Mouse (Mus musculus) CH12.LX (cell line): ENCODE results near the gene Gm17455. TPM values are rescaled to one million over a fixed set of nuclear protein-coding genes. Genes with fewer than 3 reads are reported as not detected.

Experiments
- DNase-seq: peaks from one replicate; pipeline ENCODE4 v3.0.0-alpha.2; 2013; ENCODE audit errors: extremely low read depth
- H3K27ac ChIP-seq: 2 replicates; pipeline ENCODE4 v1.5.1; 2012; ENCODE audit warnings: low read depth, mild to moderate bottlenecking, control low read depth, moderate library complexity; ENCODE audit not compliant: insufficient read depth
- H3K27me3 ChIP-seq: replicated peaks from 2 replicates; pipeline ENCODE3; 2012; ENCODE audit warnings: inconsistent platforms
- H3K36me3 ChIP-seq, 2 experiments: replicated peaks in 1 of 2; 2 replicates each; pipeline versions ENCODE3 to v1.6.1; 2012; ENCODE audit warnings: inconsistent platforms in 1 of 2, low read length in 1 of 2, mild to moderate bottlenecking in 1 of 2, mixed read lengths in 1 of 2, moderate library complexity in 1 of 2; ENCODE audit not compliant: control insufficient read depth in 1 of 2, insufficient read depth in 1 of 2
- H3K4me1 ChIP-seq, 2 experiments: 2 replicates each; pipeline ENCODE4 v1.6.1; 2012; ENCODE audit warnings: inconsistent platforms in 1 of 2, moderate library complexity in 1 of 2; ENCODE audit not compliant: insufficient read depth in 2 of 2, control insufficient read depth in 1 of 2
- H3K4me2 ChIP-seq: 2 replicates; pipeline ENCODE4 v1.6.1; 2012; ENCODE audit warnings: low read depth, mild to moderate bottlenecking, control low read depth; ENCODE audit not compliant: poor library complexity, insufficient read depth, severe bottlenecking
- H3K4me3 ChIP-seq, 3 experiments: fragments of 150-350 bp in 1 of 3; sonication (generic) in 1 of 3; replicated peaks in 1 of 3; 2 replicates each; pipeline versions ENCODE3 to v1.5.1; 2011 to 2012; ENCODE audit warnings: low read depth in 2 of 3, low read length in 2 of 3, mild to moderate bottlenecking in 2 of 3, moderate library complexity in 2 of 3, control low read depth in 1 of 3, improper control_type of control experiment in 1 of 3, inconsistent platforms in 1 of 3, mixed read lengths in 1 of 3; ENCODE audit not compliant: poor library complexity in 1 of 3
- H3K79me2 ChIP-seq: replicated peaks from 2 replicates; pipeline ENCODE4 v1.6.1; 2012; ENCODE audit warnings: mild to moderate bottlenecking, moderate library complexity; ENCODE audit not compliant: control insufficient read depth, poor library complexity, insufficient read depth, severe bottlenecking; ENCODE audit errors: extremely low read depth
- H3K9ac ChIP-seq: 2 replicates; pipeline ENCODE4 v1.6.1; 2012; ENCODE audit warnings: low read depth, mild to moderate bottlenecking, control low read depth, moderate library complexity; ENCODE audit not compliant: insufficient read depth
- H3K9me3 ChIP-seq: replicated peaks from 2 replicates; pipeline ENCODE3; 2012; ENCODE audit warnings: low read length, inconsistent platforms, mixed read lengths
- ETS1 ChIP-seq: conservative IDR thresholded peaks from 2 replicates; pipeline ENCODE4 v1.6.1; 2012; ENCODE audit warnings: low read depth, mild to moderate bottlenecking, inconsistent platforms, low read length, improper control_type of control experiment, moderate library complexity
- GABPA ChIP-seq: IDR thresholded peaks from 2 replicates; pipeline ENCODE4 v1.6.1; 2012; ENCODE audit warnings: low read depth, low read length, improper control_type of control experiment, inconsistent platforms; ENCODE audit not compliant: insufficient replicate concordance
- HCFC1 ChIP-seq: IDR thresholded peaks from 2 replicates; pipeline ENCODE4 v1.6.1; 2012; ENCODE audit warnings: low read depth, mild to moderate bottlenecking, inconsistent platforms, low read length, improper control_type of control experiment
- IRF4 ChIP-seq: IDR thresholded peaks from 2 replicates; pipeline ENCODE4 v1.6.1; 2014; ENCODE audit warnings: low read depth, mild to moderate bottlenecking, inconsistent platforms, low read length, improper control_type of control experiment
- JUN ChIP-seq: IDR thresholded peaks from 2 replicates; pipeline ENCODE4 v1.6.1; 2011; ENCODE audit warnings: low read depth, mild to moderate bottlenecking, low read length, improper control_type of control experiment, moderate library complexity; ENCODE audit not compliant: insufficient read depth
- JUND ChIP-seq: conservative IDR thresholded peaks from 2 replicates; pipeline ENCODE4 v1.6.1; 2011; ENCODE audit warnings: low read depth, low read length, improper control_type of control experiment
- MAX ChIP-seq: IDR thresholded peaks from 2 replicates; pipeline ENCODE4 v1.6.1; 2011; ENCODE audit warnings: low read length, improper control_type of control experiment
- MXI1 ChIP-seq: IDR thresholded peaks from 2 replicates; pipeline ENCODE4 v1.6.1; 2011; ENCODE audit warnings: mild to moderate bottlenecking, low read depth, low read length, improper control_type of control experiment
- MYC ChIP-seq: IDR thresholded peaks from 2 replicates; pipeline ENCODE4 v1.6.1; 2011; ENCODE audit warnings: low read depth, mild to moderate bottlenecking, improper control_type of control experiment, low read length
- NELFE ChIP-seq: IDR thresholded peaks from 2 replicates; pipeline ENCODE4 v1.6.1; 2011; ENCODE audit warnings: low read depth, low read length, improper control_type of control experiment
- NRF1 ChIP-seq: IDR thresholded peaks from 2 replicates; pipeline ENCODE4 v1.6.1; 2014; ENCODE audit warnings: low read depth, mild to moderate bottlenecking, inconsistent platforms, low read length, improper control_type of control experiment, moderate library complexity
- PAX5 ChIP-seq: IDR thresholded peaks from 2 replicates; pipeline ENCODE4 v1.6.1; 2012; ENCODE audit warnings: low read length, inconsistent platforms, mixed read lengths
- RAD21 ChIP-seq: IDR thresholded peaks from 2 replicates; pipeline ENCODE4 v1.6.1; 2011; ENCODE audit warnings: low read depth, mild to moderate bottlenecking, low read length, improper control_type of control experiment, moderate library complexity
- TCF12 ChIP-seq: IDR thresholded peaks from 2 replicates; pipeline ENCODE4 v1.6.1; 2014; ENCODE audit warnings: low read depth, mild to moderate bottlenecking, inconsistent platforms, low read length, improper control_type of control experiment
- USF1 ChIP-seq: IDR thresholded peaks from 2 replicates; pipeline ENCODE4 v1.6.1; 2014; ENCODE audit warnings: low read depth, mild to moderate bottlenecking, inconsistent platforms, low read length, improper control_type of control experiment
- USF2 ChIP-seq: conservative IDR thresholded peaks from 2 replicates; pipeline ENCODE4 v1.6.1; 2011; ENCODE audit warnings: low read depth, low read length, improper control_type of control experiment
- ZMIZ1 ChIP-seq: IDR thresholded peaks from 2 replicates; pipeline ENCODE4 v1.6.1; 2012; ENCODE audit warnings: low read depth, mild to moderate bottlenecking, inconsistent platforms, low read length, improper control_type of control experiment
- ZNF384 ChIP-seq: IDR thresholded peaks from 2 replicates; pipeline ENCODE4 v1.6.1; 2012; ENCODE audit warnings: low read depth, low read length, improper control_type of control experiment, inconsistent platforms
- dilution Hi-C: fragments of 300-500 bp; cut with MboI; formaldehyde crosslinking; loops from 2 replicates; pipeline ENCODE4 v1.14.3; 2020; ENCODE audit warnings: low sequenced_read_pairs; ENCODE audit not compliant: extremely low pct_unique_long_range_greater_than_20kb, extremely low pct_ligation_motif_present
- in situ Hi-C: fragments of 300-500 bp; cut with MboI; formaldehyde crosslinking; loops from 3 replicates; pipeline ENCODE4 v1.14.3; 2019; ENCODE audit warnings: low sequenced_read_pairs, low pct_ligation_motif_present, low pct_unique_long_range_greater_than_20kb, mixed read lengths
- polyA plus RNA-seq: library from polyadenylated mRNA; unstranded; fragments of >175 nt; gene quantifications from 2 replicates; pipeline ENCODE4 v1.2.1, GENCODE M21; 2012; ENCODE audit warnings: low read depth; ENCODE audit not compliant: insufficient read length
- total RNA-seq, 2 experiments: library from RNA; depleted of rRNA; stranded (reverse); fragments of 300-350 nt in 1 of 2; fragments of >200 nt in 1 of 2; gene quantifications; 2 replicates each; pipeline ENCODE4 v1.2.3; 2012 to 2014

Gm17455 gene
- total and polyA plus RNA-seq, 3 experiments: not detected

DNA sequence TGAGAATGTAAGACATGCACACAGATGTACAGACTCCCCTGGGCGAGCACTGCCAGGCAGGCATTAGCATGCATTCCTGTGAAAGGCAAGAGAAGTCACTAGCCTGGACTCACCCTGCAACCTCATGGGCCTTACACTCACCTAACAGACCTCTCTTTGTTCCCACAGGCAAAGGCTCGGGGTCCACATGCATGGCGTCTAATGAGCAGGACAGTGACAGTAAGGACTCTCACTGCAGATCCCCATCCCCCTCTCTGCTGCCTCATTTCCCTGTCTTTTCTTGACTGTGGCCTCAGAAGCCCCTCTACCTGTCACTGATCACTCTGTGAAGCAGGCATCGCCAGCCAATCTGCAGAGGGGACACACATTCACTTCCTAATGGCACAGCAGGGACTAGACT lies 40.8 kb upstream of the Gm17455 start:
- DNase-seq: no peak
- H3K4me2 ChIP-seq: no peak overlapping the region
- in situ Hi-C loops (no loop called here), dilution Hi-C loops (no loop called here)
- no peak overlapping the region for H3K27ac ChIP-seq
- no peaks in the 10 kb centered on the region for H3K79me2 ChIP-seq
- peaks cover 10 to 15% of the 10 kb centered on the region in 2 experiments for H3K36me3 ChIP-seq
- H3K27me3 ChIP-seq: no peaks in the 10 kb centered on the region
- H3K9me3 ChIP-seq: no peaks in the 10 kb centered on the region
- no peak overlapping the region for H3K9ac ChIP-seq
- no peaks in the 10 kb centered on the region for H3K4me1 ChIP-seq
- no peak overlapping the region for H3K4me3 ChIP-seq
- no peak for TF ChIP-seq USF1
- no peak for TF ChIP-seq ETS1
- no peak for TF ChIP-seq IRF4
- TF ChIP-seq ZNF384: no peak
- no peak for TF ChIP-seq GABPA
- TF ChIP-seq MXI1: no peak
- no peak for TF ChIP-seq TCF12
- no peak for TF ChIP-seq USF2
- TF ChIP-seq JUN: no peak
- no peak for TF ChIP-seq MYC
- TF ChIP-seq NELFE: no peak
- TF ChIP-seq HCFC1: no peak
- TF ChIP-seq ZMIZ1: no peak
- no peak for TF ChIP-seq PAX5
- no peak for TF ChIP-seq RAD21
- TF ChIP-seq, all 38 proteins: peak for 0

DNA sequence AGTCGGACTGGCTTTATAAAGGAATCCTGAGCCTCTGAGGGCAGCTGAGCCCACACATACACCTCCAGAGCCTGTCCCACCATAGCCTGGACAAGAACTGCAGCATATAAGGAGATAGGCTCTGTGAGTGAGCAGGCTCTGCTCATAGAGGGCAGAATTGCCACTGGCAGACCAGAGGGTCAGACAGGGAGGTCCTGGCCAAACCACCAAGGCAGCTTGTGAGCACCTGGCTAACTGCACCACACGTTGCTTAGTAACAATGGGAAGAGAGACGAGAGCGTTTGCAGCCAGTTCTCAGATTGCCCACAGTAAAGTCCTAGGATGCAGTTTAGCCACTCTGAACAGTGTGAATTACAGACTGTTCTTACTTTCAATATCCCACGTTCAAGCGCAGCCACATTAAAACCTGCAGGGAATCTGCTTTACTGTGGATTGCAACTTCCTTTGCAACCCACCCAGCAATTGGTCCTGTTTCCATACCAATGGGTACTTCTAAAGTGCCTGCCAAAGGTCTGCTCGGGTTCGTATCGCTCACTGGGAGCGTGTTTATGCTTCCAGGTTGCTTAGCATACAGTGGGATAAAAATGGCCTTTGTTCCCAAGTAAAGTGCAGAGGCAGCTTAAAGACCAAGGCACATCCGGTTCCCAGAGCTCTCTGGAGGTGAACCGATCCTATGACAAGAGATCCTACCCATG lies 37.8 kb upstream of the Gm17455 start:
- in situ Hi-C loops (no loop called here), dilution Hi-C loops (no loop called here)
- TF ChIP-seq JUND (no peak), IRF4 (no peak), TCF12 (no peak), MAX (no peak), NELFE (no peak), NRF1 (no peak)
- Histone ChIP-seq H3K4me2 (no peak overlapping the region), H3K36me3 (peaks cover 13 to 19% of the 10 kb centered on the region in 2 experiments), H3K4me3 (no peak overlapping the region), H3K27me3 (no peaks in the 10 kb centered on the region), H3K27ac (no peak overlapping the region), H3K9ac (no peak overlapping the region), H3K4me1 (peaks cover 2 to 3% of the 10 kb centered on the region in 2 experiments), H3K79me2 (no peaks in the 10 kb centered on the region), H3K9me3 (no peaks in the 10 kb centered on the region)
- DNase-seq: no peak
